Mouse (Mus musculus): ENCODE measurements at regions not wholly inside any gene's neighbourhood (a gene's known extent, or its start where the extent isn't known, plus 50 kb on each side); places are given as distances from the start of the nearest gene placed in this dataset.

DNA sequence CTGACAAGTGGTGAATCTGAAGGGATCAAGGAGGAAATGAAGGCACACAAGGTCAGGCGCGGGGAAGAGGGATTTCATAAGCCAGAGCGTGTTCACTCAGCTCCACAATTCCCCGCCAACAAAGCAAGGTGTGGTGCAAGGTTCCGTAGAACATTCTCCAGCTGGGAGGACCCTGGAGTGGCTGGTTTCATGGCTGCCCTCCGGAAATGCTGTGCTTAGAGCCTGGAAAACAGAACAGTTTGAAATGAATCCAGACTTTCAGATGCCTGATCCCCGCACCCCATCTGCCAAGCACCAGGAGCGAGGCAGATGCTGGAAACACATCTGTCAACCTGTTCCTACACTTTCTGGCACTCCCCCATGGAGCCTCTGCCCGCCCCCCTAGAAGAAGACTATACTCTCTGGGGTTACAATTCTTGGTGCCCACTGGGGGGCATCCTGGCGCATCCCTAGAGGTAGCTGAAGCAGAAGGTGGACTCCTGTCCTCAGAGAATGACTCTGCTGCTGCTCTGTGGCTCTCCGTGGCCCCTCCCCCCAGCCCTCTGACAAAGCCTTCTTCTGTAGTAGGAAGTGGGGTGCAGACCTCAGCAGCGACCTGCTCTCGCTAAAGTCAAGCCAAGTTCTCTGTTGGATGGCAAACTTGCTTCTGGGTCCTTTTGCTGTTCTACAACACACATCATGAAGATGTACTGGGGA is 54.5 kb upstream of the Mafb start:
- Histone ChIP-seq H3K36me3 (replicated peaks; ENCODE audit: insufficient read depth, low read length) (no peaks in the 10 kb centered on the region), H3K4me2 (ENCODE audit: low read depth, low read length) (no peak overlapping the region), H3K4me3 (ENCODE audit: low read depth, low read length) (no peak overlapping the region), H3K9me3 (ENCODE audit: low read length) (no peaks in the 10 kb centered on the region), H3K9ac (replicated peaks) (no peak overlapping the region), H3K27ac (ENCODE audit: low read depth) (no peak overlapping the region), H3K4me1 (ENCODE audit: insufficient read depth) (no peaks in the 10 kb centered on the region), H3K27me3 (ENCODE audit: insufficient read depth, low read length) (no peaks in the 10 kb centered on the region)
- 0 out of 2 replicates have a peak, but pooled peaks have one; percentile 17 for TF ChIP-seq CTCF (IDR thresholded peaks at IDR 0.05; ENCODE audit: low read depth)
- TF ChIP-seq EP300 (IDR thresholded peaks at IDR 0.05; ENCODE audit: low read depth) = no peak
- ATAC-seq (no peak), DNase-seq (no peak)
- 29% methylated on average over 13 of the region's 13 CpGs for WGBS (ENCODE audit: insufficient replicate concordance)

DNA sequence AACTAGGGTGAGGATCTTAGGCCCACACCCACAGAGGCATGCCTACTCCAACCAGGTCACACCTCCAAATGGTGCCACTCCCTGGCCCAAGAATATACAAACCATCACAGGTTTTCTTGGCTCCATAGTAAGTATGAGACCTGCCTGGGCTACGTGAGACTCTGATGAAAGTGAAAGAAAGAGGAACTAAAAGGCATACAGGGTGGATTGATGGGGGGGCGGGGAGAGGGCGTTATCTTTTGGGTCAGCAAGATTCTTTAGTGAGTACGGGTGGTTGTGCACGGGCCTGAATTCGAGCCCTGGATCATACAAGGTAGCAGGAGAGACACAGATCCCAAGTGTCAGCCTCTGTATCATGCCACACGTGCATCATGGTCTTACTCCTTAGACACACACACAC is 57.6 kb upstream of the Mafb start:
- no peak overlapping the region for H3K4me2 ChIP-seq (ENCODE audit: low read depth, low read length)
- H3K9me3 ChIP-seq (ENCODE audit: low read length) = no peaks in the 10 kb centered on the region
- WGBS (ENCODE audit: insufficient replicate concordance) = 52% methylated on average over 7 of the region's 7 CpGs
- no peak for TF ChIP-seq EP300 (IDR thresholded peaks at IDR 0.05; ENCODE audit: low read depth)
- no peak for TF ChIP-seq CTCF (IDR thresholded peaks at IDR 0.05; ENCODE audit: low read depth)
- ATAC-seq = no peak
- H3K4me3 ChIP-seq (ENCODE audit: low read depth, low read length) = no peak overlapping the region
- DNase-seq = no peak
- H3K27me3 ChIP-seq (ENCODE audit: insufficient read depth, low read length) = 0 out of 2 replicates have a peak, but pooled peaks cover 2% of the 10 kb centered on the region
- no peak overlapping the region for H3K27ac ChIP-seq (ENCODE audit: low read depth)
- no peaks in the 10 kb centered on the region for H3K36me3 ChIP-seq (replicated peaks; ENCODE audit: insufficient read depth, low read length)
- no peak overlapping the region for H3K9ac ChIP-seq (replicated peaks)
- no peaks in the 10 kb centered on the region for H3K4me1 ChIP-seq (ENCODE audit: insufficient read depth)

DNA sequence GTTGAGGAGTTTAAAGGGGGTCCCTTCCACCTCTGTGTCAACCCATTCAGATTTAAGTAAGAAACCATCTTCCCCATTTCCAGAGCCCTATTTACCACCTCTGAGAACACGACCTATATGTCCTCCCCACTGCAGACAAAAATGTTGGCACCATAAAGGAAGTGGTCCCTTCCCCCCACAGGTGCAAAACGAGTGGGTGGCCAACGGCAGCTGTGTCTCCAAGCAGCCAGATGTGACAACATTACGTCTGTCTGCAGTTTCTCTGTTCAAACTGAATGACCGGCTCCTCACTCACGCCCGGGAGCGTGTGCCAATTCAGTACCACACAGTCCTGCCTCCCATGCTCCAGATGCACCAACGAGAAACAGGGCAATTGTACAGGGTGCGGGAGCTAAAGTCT is 60.6 kb upstream of the Mafb start:
- DNase-seq (no peak), ATAC-seq (no peak)
- H3K9ac ChIP-seq (replicated peaks) = no peak overlapping the region
- no peaks in the 10 kb centered on the region for H3K4me1 ChIP-seq (ENCODE audit: insufficient read depth)
- no peak overlapping the region for H3K4me2 ChIP-seq (ENCODE audit: low read depth, low read length)
- H3K36me3 ChIP-seq (replicated peaks; ENCODE audit: insufficient read depth, low read length) = no peaks in the 10 kb centered on the region
- 45% methylated on average over 10 of the region's 10 CpGs for WGBS (ENCODE audit: insufficient replicate concordance)
- H3K27ac ChIP-seq (ENCODE audit: low read depth) = no peak overlapping the region
- TF ChIP-seq EP300 (IDR thresholded peaks at IDR 0.05; ENCODE audit: low read depth) (no peak), CTCF (IDR thresholded peaks at IDR 0.05; ENCODE audit: low read depth) (no peak)
- 0 out of 2 replicates have a peak, but pooled peaks cover 2% of the 10 kb centered on the region for H3K27me3 ChIP-seq (ENCODE audit: insufficient read depth, low read length)
- no peaks in the 10 kb centered on the region for H3K9me3 ChIP-seq (ENCODE audit: low read length)
- H3K4me3 ChIP-seq (ENCODE audit: low read depth, low read length) = no peak overlapping the region

- TF ChIP-seq CTCF (IDR thresholded peaks at IDR 0.05; ENCODE audit: low read depth) (no peak), EP300 (IDR thresholded peaks at IDR 0.05; ENCODE audit: low read depth) (no peak)
- Histone ChIP-seq H3K4me2 (ENCODE audit: low read depth, low read length) (no peak overlapping the region), H3K27ac (ENCODE audit: low read depth) (no peak overlapping the region), H3K27me3 (ENCODE audit: insufficient read depth, low read length) (no peaks in the 10 kb centered on the region), H3K36me3 (replicated peaks; ENCODE audit: insufficient read depth, low read length) (no peaks in the 10 kb centered on the region), H3K4me1 (ENCODE audit: insufficient read depth) (no peaks in the 10 kb centered on the region), H3K9ac (replicated peaks) (no peak overlapping the region), H3K9me3 (ENCODE audit: low read length) (no peaks in the 10 kb centered on the region), H3K4me3 (ENCODE audit: low read depth, low read length) (no peak overlapping the region)
- WGBS (ENCODE audit: insufficient replicate concordance) = 57% methylated on average over 10 of the region's 10 CpGs
- no peak for ATAC-seq
- DNase-seq = peak; percentile 35
Measured at GRCm38 (mm10) chr2:160433252-160433651, 66.4 kb upstream of the Mafb start.

- Histone ChIP-seq H3K4me3 (ENCODE audit: low read depth, low read length) (no peak overlapping the region), H3K4me1 (ENCODE audit: insufficient read depth) (no peaks in the 10 kb centered on the region), H3K27me3 (ENCODE audit: insufficient read depth, low read length) (no peaks in the 10 kb centered on the region), H3K4me2 (ENCODE audit: low read depth, low read length) (no peak overlapping the region), H3K9ac (replicated peaks) (no peak overlapping the region), H3K9me3 (ENCODE audit: low read length) (no peaks in the 10 kb centered on the region), H3K36me3 (replicated peaks; ENCODE audit: insufficient read depth, low read length) (no peaks in the 10 kb centered on the region), H3K27ac (ENCODE audit: low read depth) (no peak overlapping the region)
- no peak for ATAC-seq
- 61% methylated on average over 5 of the region's 5 CpGs for WGBS (ENCODE audit: insufficient replicate concordance)
- TF ChIP-seq EP300 (IDR thresholded peaks at IDR 0.05; ENCODE audit: low read depth) (no peak), CTCF (IDR thresholded peaks at IDR 0.05; ENCODE audit: low read depth) (no peak)
- no peak for DNase-seq
Measured at GRCm38 (mm10) chr2:160434701-160435100, 67.8 kb upstream of the Mafb start.

GRCm38 (mm10) chr2:160435622-160436021 is 68.8 kb upstream of the Mafb start:
- 19% methylated on average over 3 of the region's 3 CpGs for WGBS (ENCODE audit: insufficient replicate concordance)
- no peaks in the 10 kb centered on the region for H3K4me1 ChIP-seq (ENCODE audit: insufficient read depth)
- H3K9me3 ChIP-seq (ENCODE audit: low read length) = no peaks in the 10 kb centered on the region
- H3K4me3 ChIP-seq (ENCODE audit: low read depth, low read length) = no peak overlapping the region
- no peaks in the 10 kb centered on the region for H3K27me3 ChIP-seq (ENCODE audit: insufficient read depth, low read length)
- H3K27ac ChIP-seq (ENCODE audit: low read depth) = no peak overlapping the region
- H3K4me2 ChIP-seq (ENCODE audit: low read depth, low read length) = no peak overlapping the region
- H3K36me3 ChIP-seq (replicated peaks; ENCODE audit: insufficient read depth, low read length) = no peaks in the 10 kb centered on the region
- ATAC-seq (no peak), DNase-seq (no peak)
- TF ChIP-seq CTCF (IDR thresholded peaks at IDR 0.05; ENCODE audit: low read depth) (no peak), EP300 (IDR thresholded peaks at IDR 0.05; ENCODE audit: low read depth) (no peak)
- no peak overlapping the region for H3K9ac ChIP-seq (replicated peaks)
